Mouse (Mus musculus): ENCODE measurements around the gene Rnf208. TPM values are rescaled to one million over a fixed set of nuclear protein-coding genes. Genes with fewer than 3 reads are reported as not detected.
A peak's percentile ranks its signal among the peaks of the same experiment; 100 is the strongest.

Rnf208 gene
- total and polyA plus RNA-seq, 3 experiments, result 0.22 to 54.7 (median 18.4) TPM

DNA sequence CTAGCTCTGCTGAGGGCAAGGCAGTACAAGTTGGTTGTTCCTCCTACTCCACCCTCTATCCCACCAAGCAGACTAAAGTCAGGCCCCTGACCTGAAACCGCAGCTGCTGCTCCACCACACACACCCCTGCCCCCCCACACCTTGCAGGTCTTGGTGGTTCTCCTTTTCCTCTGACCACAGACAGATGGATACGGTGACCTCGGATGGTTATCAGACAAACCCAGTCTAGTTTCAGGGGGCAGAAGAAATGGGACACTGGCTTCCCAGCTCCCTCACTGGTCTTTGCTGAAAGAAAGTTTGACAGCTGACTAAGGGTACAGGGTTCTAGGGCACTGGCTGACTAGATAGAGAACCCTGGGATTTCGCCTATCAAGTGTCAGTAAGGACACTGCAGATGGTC lies 8.6 kb upstream of the Rnf208 start:
- Histone ChIP-seq H3K27me3 (ENCODE audit: insufficient read depth, low read length) (peaks cover 44% of the 10 kb centered on the region), H3K9me3 (replicated peaks) (no peaks in the 10 kb centered on the region), H3K36me3 (replicated peaks) (peaks cover 4% of the 10 kb centered on the region), H3K4me1 (ENCODE audit: insufficient read depth, low read depth, low read length) (peaks cover 99% of the 10 kb centered on the region), H3K4me3 (ENCODE audit: low read depth, low read length) (peak overlapping the region; percentile 61; the same call in 1 of the 2 replicates)
- peak; percentile 64 for ATAC-seq (ENCODE audit: extremely low read depth, insufficient number of reproducible peaks, low FRiP score, poor library complexity, severe bottlenecking)
- no peak for TF ChIP-seq GATA2 (IDR thresholded peaks at IDR 0.05; ENCODE audit: borderline replicate concordance, low read depth, low read length)
- TF ChIP-seq POLR2AphosphoS5 (IDR thresholded peaks at IDR 0.05; ENCODE audit: insufficient replicate concordance, low read depth, low read length), result no peak
- TF ChIP-seq CTCF (IDR thresholded peaks at IDR 0.05; ENCODE audit: low read depth, low read length), result no peak
- TF ChIP-seq TAL1 (conservative IDR thresholded peaks at IDR 0.05; ENCODE audit: low read depth, low read length), result peak; percentile 89
- DNase-seq (ENCODE audit: low spot score), result peak; percentile 82

DNA sequence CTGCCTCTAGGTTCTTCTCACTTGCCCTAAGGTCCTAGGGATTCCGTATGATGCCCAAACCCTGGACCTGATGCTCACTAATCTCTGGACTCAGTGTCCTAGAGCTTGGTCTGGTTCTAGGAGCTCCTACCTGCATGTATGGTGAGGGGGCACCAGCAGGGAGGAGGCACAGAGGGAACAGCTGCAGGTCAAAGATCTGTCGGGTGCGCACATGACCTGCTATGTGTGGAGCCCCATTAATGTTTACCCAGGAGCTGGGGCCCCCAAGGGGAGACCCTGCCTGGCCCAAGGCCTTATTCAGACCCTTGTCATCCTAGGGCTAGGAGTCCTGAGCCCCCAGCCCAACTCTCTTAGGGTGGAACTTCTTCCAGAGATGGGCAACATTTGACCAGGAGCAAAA lies 8.0 kb upstream of the Rnf208 start, which contains the start of gene Slc34a3:
Gene Slc34a3 (minus strand): TSS at position 315 of the 400 bp plus-strand sequence.
- H3K36me3 ChIP-seq (replicated peaks), result peaks cover 4% of the 10 kb centered on the region
- H3K4me3 ChIP-seq (ENCODE audit: low read depth, low read length), result peak within 1 kb of the TSS; percentile 61; the same call in 1 of the 2 replicates
- DNase-seq (ENCODE audit: low spot score), result no peak
- H3K4me1 ChIP-seq (ENCODE audit: insufficient read depth, low read depth, low read length), result peaks cover 97% of the 10 kb centered on the region
- ATAC-seq (ENCODE audit: extremely low read depth, insufficient number of reproducible peaks, low FRiP score, poor library complexity, severe bottlenecking), result no peak
- H3K27me3 ChIP-seq (ENCODE audit: insufficient read depth, low read length), result peaks cover 48% of the 10 kb centered on the region
- H3K9me3 ChIP-seq (replicated peaks), result no peaks in the 10 kb centered on the region
- no peak for TF ChIP-seq CTCF (IDR thresholded peaks at IDR 0.05; ENCODE audit: low read depth, low read length)
- TF ChIP-seq GATA2 (IDR thresholded peaks at IDR 0.05; ENCODE audit: borderline replicate concordance, low read depth, low read length), result no peak
- TF ChIP-seq POLR2AphosphoS5 (IDR thresholded peaks at IDR 0.05; ENCODE audit: insufficient replicate concordance, low read depth, low read length), result no peak
- TF ChIP-seq GATA1 (IDR thresholded peaks at IDR 0.05; ENCODE audit: borderline replicate concordance, low read length), result no peak
- no peak for TF ChIP-seq TAL1 (conservative IDR thresholded peaks at IDR 0.05; ENCODE audit: low read depth, low read length)

DNA sequence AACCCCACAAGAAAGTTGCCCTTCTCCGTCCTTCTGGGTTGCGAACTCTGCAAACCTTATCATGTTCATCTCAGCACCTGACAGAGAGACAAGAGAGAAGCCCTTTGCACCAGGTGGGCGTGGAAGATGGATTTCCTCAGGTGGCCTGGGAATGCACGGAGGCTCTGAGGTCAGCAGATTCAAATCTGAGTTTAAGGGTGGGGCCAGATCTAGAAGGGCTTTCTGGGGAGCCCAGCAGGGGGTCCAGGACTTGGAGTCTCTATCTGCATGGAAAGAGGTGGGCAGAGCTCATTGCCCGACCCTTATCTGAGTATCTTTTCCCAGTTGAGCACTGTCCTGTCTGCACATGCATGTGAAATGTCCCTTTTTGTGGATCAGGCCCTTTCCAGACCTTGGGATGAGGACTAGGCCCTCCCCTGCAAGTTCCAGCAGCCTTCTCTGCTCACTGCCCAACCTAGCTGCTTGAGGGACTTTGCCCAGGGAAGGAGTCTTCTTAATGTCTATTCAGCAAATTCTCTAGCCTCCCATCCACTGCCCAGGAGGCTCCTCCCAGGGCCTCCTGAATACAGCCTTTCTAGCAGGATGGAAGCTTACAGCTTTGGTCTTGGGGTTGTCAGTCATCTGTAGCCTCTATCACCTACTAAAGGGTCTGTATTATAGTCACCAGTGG lies 7.4 kb upstream of the Rnf208 start:
- DNase-seq (ENCODE audit: low spot score), result no peak
- peaks cover 52% of the 10 kb centered on the region for H3K27me3 ChIP-seq (ENCODE audit: insufficient read depth, low read length)
- H3K36me3 ChIP-seq (replicated peaks), result peaks cover 4% of the 10 kb centered on the region
- ATAC-seq (ENCODE audit: extremely low read depth, insufficient number of reproducible peaks, low FRiP score, poor library complexity, severe bottlenecking), result no peak
- H3K4me1 ChIP-seq (ENCODE audit: insufficient read depth, low read depth, low read length), result peaks cover 97% of the 10 kb centered on the region
- no peaks in the 10 kb centered on the region for H3K9me3 ChIP-seq (replicated peaks)
- TF ChIP-seq CTCF (IDR thresholded peaks at IDR 0.05; ENCODE audit: low read depth, low read length), result no peak
- TF ChIP-seq TAL1 (conservative IDR thresholded peaks at IDR 0.05; ENCODE audit: low read depth, low read length), result no peak
- H3K4me3 ChIP-seq (ENCODE audit: low read depth, low read length), result peak overlapping the region; percentile 61; the same call in 1 of the 2 replicates

DNA sequence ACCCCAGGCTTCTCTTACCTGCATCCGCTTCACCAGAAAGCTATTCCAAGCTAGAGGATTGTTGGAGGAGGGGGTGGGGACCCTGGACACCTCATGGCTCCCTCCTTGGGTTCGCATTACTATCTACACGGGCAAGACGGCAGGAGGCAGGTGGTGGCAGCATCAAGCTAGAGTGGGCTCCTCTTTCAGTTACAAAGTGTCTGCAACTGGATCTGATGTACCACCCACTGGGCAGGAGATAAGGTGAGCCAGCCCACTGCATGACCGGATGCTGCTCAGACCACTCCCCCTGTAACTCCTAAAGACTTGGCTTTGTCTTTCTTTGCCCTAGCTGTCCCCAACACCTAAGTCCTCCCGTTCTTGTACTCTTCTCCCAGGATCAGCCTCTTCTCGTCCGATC lies 5.4 kb upstream of the Rnf208 start, which contains the start of gene Rnf224:
Gene Rnf224 (minus strand): TSS at position 174 of the 400 bp plus-strand sequence.
- TF ChIP-seq GATA2 (IDR thresholded peaks at IDR 0.05; ENCODE audit: borderline replicate concordance, low read depth, low read length), result no peak
- TF ChIP-seq CTCF (IDR thresholded peaks at IDR 0.05; ENCODE audit: low read depth, low read length), result no peak
- no peak for TF ChIP-seq POLR2AphosphoS5 (IDR thresholded peaks at IDR 0.05; ENCODE audit: insufficient replicate concordance, low read depth, low read length)
- no peak for TF ChIP-seq TAL1 (conservative IDR thresholded peaks at IDR 0.05; ENCODE audit: low read depth, low read length)
- TF ChIP-seq GATA1 (IDR thresholded peaks at IDR 0.05; ENCODE audit: borderline replicate concordance, low read length), result no peak
- DNase-seq (ENCODE audit: low spot score) (no peak), ATAC-seq (ENCODE audit: extremely low read depth, insufficient number of reproducible peaks, low FRiP score, poor library complexity, severe bottlenecking) (no peak)
- Histone ChIP-seq H3K9me3 (replicated peaks) (no peaks in the 10 kb centered on the region), H3K4me3 (ENCODE audit: low read depth, low read length) (peak within 1 kb of the TSS; percentile 18; the same call in 1 of the 2 replicates), H3K27me3 (ENCODE audit: insufficient read depth, low read length) (peaks cover 41% of the 10 kb centered on the region), H3K36me3 (replicated peaks) (peaks cover 2% of the 10 kb centered on the region), H3K4me1 (ENCODE audit: insufficient read depth, low read depth, low read length) (peaks cover 97% of the 10 kb centered on the region)

DNA sequence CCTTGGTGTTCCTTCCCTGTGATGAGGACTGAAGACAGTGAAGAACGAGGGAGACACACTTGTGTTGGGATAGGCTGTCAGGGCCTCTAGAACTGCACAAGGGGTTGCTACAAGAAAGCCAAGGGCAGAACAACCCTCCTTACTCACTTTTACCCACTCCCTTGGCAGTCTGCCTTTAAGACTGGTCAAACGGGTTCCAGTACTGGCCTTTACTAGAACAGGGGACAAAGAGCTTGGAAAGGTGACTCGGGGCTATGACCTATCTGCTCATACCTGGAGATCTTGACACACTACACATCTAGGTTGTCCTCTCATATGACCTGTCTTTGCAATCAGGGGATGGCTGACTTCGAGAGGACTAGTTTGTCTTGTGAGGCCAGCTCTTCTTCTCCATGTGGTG lies 4.5 kb upstream of the Rnf208 start:
- no peak overlapping the region for H3K4me3 ChIP-seq (ENCODE audit: low read depth, low read length)
- H3K36me3 ChIP-seq (replicated peaks), result no peaks in the 10 kb centered on the region
- H3K4me1 ChIP-seq (ENCODE audit: insufficient read depth, low read depth, low read length), result peaks cover 97% of the 10 kb centered on the region
- no peak for TF ChIP-seq GATA1 (IDR thresholded peaks at IDR 0.05; ENCODE audit: borderline replicate concordance, low read length)
- no peak for TF ChIP-seq TAL1 (conservative IDR thresholded peaks at IDR 0.05; ENCODE audit: low read depth, low read length)
- no peak for TF ChIP-seq POLR2AphosphoS5 (IDR thresholded peaks at IDR 0.05; ENCODE audit: insufficient replicate concordance, low read depth, low read length)
- TF ChIP-seq CTCF (IDR thresholded peaks at IDR 0.05; ENCODE audit: low read depth, low read length), result no peak
- TF ChIP-seq GATA2 (IDR thresholded peaks at IDR 0.05; ENCODE audit: borderline replicate concordance, low read depth, low read length), result no peak
- DNase-seq (ENCODE audit: low spot score), result no peak
- H3K27me3 ChIP-seq (ENCODE audit: insufficient read depth, low read length), result peaks cover 42% of the 10 kb centered on the region
- H3K9me3 ChIP-seq (replicated peaks), result no peaks in the 10 kb centered on the region
- no peak for ATAC-seq (ENCODE audit: extremely low read depth, insufficient number of reproducible peaks, low FRiP score, poor library complexity, severe bottlenecking)

DNA sequence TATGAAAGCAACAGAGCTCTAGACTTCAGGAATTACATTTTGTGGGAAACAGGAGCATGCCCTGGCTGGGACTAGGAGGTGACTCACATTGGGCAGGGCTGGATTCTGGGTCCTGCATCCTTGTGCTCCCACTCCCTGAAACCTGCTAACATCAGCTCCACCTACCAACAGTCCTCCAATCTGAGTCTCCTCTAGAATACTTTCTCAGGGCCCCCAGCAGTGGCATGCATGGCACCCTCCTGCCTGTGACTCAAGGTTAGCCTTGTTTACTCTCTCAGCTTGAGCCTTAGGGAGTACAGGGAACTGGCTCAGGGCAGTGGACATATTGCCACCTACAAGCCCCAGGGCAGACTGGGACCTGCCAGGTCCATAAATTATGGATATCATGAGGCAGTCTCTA lies 3.9 kb upstream of the Rnf208 start:
- H3K36me3 ChIP-seq (replicated peaks), result peaks cover 1% of the 10 kb centered on the region
- no peak for TF ChIP-seq GATA1 (IDR thresholded peaks at IDR 0.05; ENCODE audit: borderline replicate concordance, low read length)
- TF ChIP-seq TAL1 (conservative IDR thresholded peaks at IDR 0.05; ENCODE audit: low read depth, low read length), result no peak
- no peak for TF ChIP-seq CTCF (IDR thresholded peaks at IDR 0.05; ENCODE audit: low read depth, low read length)
- no peak for TF ChIP-seq GATA2 (IDR thresholded peaks at IDR 0.05; ENCODE audit: borderline replicate concordance, low read depth, low read length)
- no peak for TF ChIP-seq POLR2AphosphoS5 (IDR thresholded peaks at IDR 0.05; ENCODE audit: insufficient replicate concordance, low read depth, low read length)
- peaks cover 97% of the 10 kb centered on the region for H3K4me1 ChIP-seq (ENCODE audit: insufficient read depth, low read depth, low read length)
- ATAC-seq (ENCODE audit: extremely low read depth, insufficient number of reproducible peaks, low FRiP score, poor library complexity, severe bottlenecking), result no peak
- peaks cover 48% of the 10 kb centered on the region for H3K27me3 ChIP-seq (ENCODE audit: insufficient read depth, low read length)
- no peaks in the 10 kb centered on the region for H3K9me3 ChIP-seq (replicated peaks)
- no peak for DNase-seq (ENCODE audit: low spot score)
- no peak overlapping the region for H3K4me3 ChIP-seq (ENCODE audit: low read depth, low read length)

Measured in G1E (cell line).